Mouse (Mus musculus) liver, adult (tissue): ENCODE measurements around the gene Gstm2.

Experiments used
- GATA4 ChIP-seq: IDR thresholded peaks from 2 replicates; pipeline ENCODE4 v1.6.1; 2014; ENCODE audit warnings: mild to moderate bottlenecking, low read length; ENCODE audit not compliant: insufficient replicate concordance

The Gstm2 gene

GRCm38 (mm10) chr3:107986041-107986562 lies at the start of gene Gstm2:
Gstm2 (minus strand) TSS chr3:107986453.
- TF ChIP-seq GATA4 = 0 out of 2 replicates have a peak, but pooled peaks have one; percentile 49

GRCm38 (mm10) chr3:108033156-108033555 lies 46.9 kb upstream of the Gstm2 start:
- TF ChIP-seq GATA4 = no peak

- TF ChIP-seq GATA4 = no peak; the same call in 1 of the 2 replicates
Measured at GRCm38 (mm10) chr3:108032113-108032512, 45.9 kb upstream of the Gstm2 start.

- no peak for TF ChIP-seq GATA4
Measured at GRCm38 (mm10) chr3:108028641-108029365, 42.5 kb upstream of the Gstm2 start.

- no peak; the same call in 1 of the 2 replicates for TF ChIP-seq GATA4
Measured at GRCm38 (mm10) chr3:108026597-108026996, 40.3 kb upstream of the Gstm2 start.

- no peak for TF ChIP-seq GATA4
Measured at GRCm38 (mm10) chr3:108026049-108026448, 39.8 kb upstream of the Gstm2 start.

GRCm38 (mm10) chr3:108025318-108025717 lies 39.1 kb upstream of the Gstm2 start:
- TF ChIP-seq GATA4 = peak; percentile 67; the same call in 1 of the 2 replicates

GRCm38 (mm10) chr3:108022650-108023049 lies 36.4 kb upstream of the Gstm2 start:
- no peak for TF ChIP-seq GATA4

- TF ChIP-seq GATA4 = no peak
Measured at GRCm38 (mm10) chr3:108018190-108018820, 32.1 kb upstream of the Gstm2 start.

- TF ChIP-seq GATA4 = no peak; the same call in 1 of the 2 replicates
Measured at GRCm38 (mm10) chr3:108017473-108018189, 31.4 kb upstream of the Gstm2 start, which contains the start of gene Gstm1. Gstm1 (minus strand) TSS chr3:108017973.

- TF ChIP-seq GATA4 = no peak
Measured at GRCm38 (mm10) chr3:108014974-108015346, 28.7 kb upstream of the Gstm2 start.

- TF ChIP-seq GATA4 = no peak
Measured at GRCm38 (mm10) chr3:108014098-108014973, 28.1 kb upstream of the Gstm2 start.

- TF ChIP-seq GATA4 = no peak
Measured at GRCm38 (mm10) chr3:108013331-108013871, 27.1 kb upstream of the Gstm2 start.

GRCm38 (mm10) chr3:108011558-108011957 lies 25.3 kb upstream of the Gstm2 start:
- no peak for TF ChIP-seq GATA4
